Mouse (Mus musculus): ENCODE data around the gene Dnajb2. TPM values are rescaled to one million over a fixed set of nuclear protein-coding genes. Genes with fewer than 3 reads are reported as not detected.

Gene Dnajb2
- polyA plus RNA-seq (2012; rRNA removed), result 49.5 and 53.3 TPM in 2 replicates

DNA sequence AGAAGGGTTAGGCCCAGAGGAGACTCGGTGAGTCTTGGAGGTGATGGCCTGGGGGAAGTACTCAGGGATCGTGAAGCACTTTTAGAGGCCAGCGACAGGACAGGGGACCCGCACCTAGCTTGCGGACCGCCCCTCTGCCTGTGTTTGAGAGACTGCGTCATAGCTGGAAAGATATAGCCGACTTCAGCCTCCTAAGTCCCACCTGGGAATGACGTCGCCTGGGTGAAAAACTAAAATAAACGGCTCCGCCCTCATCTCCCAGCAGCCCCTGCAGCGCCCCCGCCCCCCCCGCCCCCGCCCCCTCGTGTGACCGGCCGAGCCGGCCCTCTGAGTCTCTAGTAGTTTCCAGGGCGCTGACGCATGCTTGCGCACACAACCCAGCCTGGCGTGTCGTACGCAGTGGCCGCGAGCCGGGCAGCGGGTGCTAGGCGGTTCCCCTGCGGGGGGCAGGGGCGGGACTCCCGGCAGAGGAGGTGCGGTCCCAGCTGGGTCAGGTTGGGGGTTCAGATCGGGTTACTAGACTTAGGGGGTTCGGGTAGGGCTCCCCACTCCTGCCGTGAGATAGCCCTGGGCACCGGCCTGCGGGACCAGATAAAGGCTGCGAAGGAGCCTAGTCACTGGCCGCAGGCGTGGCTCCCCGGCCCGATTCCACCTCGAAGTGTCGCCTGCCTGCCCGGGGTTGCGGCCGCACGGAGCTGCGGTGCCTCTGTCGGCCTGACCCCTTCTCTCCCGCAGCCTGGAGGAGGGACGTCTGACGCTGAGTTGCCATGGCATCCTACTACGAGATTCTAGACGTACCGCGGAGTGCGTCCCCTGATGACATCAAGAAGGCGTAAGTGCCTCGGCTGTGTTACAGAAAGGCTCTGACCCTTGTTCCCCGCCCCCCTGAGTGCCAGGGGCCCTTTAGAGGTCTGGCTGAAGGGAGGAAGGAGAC is at the start of gene Dnajb2:
TSS of gene Dnajb2 (plus strand) at position 290 of the 934 bp plus-strand sequence.

DNA sequence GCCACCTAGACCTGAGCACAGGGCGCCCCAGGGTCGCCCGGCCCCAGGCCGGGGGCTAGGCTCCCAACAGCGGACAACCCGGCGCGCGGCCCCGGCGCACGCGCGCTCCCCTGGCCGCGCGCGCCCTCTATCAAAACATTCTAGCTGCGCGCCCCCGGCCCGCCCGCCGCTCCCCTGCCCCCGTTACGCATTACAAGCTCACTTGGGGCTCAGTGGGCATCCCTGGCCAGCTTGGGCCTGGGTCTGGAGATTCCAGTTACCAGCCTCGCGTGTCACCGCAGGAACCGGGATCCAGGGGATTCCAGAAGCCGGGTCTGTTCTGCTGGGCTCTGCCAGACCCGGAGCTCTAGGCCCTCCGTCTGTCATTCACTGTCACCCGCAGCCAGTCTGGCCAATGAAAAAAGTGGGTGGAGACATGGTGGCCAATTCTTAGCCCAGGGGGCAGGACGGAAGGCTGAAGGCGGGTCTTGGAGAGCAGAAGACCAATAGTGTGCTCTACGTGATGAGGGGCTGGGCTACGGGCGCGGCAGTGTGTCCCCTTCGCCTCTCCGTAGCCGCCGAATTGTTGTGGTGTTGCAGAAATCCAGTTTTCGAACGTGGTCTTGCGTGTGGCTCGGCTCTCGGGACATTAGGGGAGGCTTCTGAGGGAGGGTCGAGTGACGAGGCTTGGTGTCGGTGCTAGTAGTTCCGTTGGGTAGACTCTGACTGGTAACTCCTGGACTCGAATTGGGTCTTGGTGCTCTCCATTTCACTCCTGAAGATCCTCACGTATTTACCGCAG is 44.4 kb upstream of the Dnajb2 start, which contains the start of the genes Ankzf1 and Atg9a:
TSS of gene Ankzf1 (plus strand) at position 530 of the 781 bp plus-strand sequence.
TSS of gene Atg9a (minus strand) at position 575 of the 781 bp plus-strand sequence.

DNA sequence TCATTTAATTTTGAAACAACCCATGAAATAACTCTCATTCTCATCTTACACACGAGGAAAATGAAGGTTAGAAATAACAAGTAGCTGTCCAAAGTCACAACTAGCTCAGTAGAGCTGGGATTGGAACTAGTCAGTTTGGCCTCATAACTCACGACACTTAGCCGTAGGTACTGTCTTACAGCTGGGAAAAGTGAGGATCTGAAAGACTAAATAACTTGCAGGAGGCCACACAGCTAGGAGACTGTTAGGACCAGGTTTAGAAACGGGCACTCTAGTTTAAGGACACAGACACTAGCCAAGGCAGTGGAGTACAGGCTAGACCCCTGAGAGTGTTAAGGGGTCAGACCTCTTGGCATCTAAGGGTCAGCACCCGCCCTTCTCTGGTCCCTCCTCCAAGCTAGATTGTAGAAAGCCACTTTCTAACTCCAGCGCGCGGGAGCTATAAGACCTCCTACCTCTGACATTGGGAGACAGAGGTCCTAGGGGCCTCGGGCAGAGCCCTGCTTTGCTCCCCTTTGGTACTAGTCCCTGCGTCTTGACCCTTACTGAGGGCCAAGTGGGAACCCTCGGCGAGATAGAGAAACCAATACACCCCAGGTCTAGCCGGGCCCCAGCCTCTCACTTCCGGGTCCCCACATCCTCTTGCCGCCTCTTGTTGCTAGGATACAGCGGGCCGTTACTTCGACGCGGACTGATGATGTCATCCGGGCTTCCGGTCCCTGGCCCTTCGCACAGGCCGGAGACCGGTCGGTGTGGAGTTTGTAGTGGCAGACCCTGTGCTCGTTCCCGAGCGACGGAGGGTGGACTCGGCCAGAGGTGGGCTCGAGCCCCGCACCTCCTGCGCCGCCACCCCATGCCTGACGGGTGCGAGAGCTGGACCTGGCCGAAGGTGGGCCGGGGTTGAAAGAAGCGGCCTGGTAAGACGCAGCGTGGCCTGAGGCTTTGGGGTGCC is 25.8 kb upstream of the Dnajb2 start, which contains the start of the genes Glb1l and Stk16:
TSS of gene Glb1l (minus strand) at position 678 of the 952 bp plus-strand sequence.
TSS of gene Stk16 (plus strand) at position 703 of the 952 bp plus-strand sequence.

DNA sequence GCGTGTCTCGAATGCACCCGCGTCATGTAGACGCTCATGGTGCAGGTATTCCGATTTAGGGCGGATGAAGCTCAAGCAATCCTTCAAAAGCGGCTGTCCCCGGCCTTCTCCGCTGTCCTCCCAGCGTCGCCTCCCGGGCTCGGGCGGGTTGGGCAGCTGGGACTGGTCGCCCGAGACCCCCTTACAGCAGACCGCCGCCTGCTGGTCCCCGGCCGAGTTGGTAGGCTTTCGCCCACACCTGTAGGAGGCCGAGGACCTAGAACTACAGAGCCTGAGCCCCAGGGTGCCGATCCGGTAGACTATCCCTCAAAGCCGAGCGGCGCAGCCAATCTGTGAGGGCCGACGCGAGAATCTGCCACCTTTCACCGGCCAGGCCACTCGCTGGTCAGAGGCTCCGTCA is 16.7 kb upstream of the Dnajb2 start, which contains the start of gene Tuba4a:
TSS of gene Tuba4a (minus strand) at position 335 of the 400 bp plus-strand sequence.

DNA sequence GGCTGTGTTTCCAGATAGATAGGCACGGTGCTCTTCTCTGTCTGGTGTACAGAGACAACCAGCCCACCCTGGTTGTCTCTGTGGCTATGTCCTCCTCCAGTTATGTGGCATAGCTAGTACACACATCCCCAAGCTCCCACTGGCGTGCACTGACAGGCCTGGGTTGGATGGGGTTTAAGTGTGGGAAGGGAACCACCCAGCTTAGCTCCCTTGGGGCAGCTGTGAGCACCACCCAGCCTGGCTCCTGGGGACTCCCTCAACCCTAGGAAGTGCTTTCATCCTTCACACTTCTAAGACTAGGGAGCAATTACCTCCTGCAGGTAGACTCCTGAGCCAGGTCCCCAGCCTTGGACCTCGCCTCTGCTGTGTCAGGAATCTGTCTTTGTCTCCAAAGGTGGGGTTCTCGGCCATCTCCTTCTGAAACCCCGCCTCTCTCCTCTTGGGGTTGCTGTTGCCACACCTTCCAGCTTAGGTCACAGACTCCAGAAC is 4.5 kb upstream of the Dnajb2 start, which contains the start of gene A630095N17Rik:
TSS of gene A630095N17Rik (minus strand) at position 439 of the 489 bp plus-strand sequence.

DNA sequence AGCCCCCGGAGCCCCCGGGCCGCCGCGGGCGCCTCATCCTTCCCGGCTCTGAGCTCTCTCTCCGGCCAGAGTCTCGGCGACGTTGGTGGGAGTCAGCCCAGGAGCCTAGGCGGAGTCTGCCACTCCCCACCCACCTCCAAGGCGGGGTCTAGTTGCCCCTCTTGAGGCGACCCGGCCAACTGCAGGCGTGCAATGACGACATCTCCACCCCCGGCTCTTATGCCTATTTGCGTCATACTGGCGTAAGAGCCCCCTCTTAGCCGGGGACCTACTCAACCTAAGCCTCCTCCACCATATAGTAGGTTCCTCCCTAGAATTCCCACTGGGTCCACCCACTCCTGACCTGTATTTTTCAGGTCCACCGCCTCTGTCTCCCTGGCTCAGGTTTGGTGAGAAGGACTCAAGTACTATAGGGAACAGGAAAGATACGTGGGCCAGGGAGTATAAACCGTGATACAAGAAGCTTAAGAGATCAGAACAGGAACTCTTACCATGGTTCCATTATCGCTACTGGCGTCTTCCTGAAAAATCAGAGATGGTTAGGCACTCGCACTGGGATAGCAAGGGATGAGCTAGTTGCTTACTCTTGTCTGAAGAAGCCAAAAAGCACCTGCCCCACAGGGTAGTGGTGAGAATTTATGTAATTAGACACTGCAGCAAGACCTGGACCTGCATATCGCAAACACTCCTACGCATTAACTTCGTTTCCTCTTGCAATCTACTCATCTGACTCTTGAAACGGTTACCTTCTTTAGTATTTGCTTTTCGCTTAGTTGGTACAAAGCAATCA is 28.1 kb downstream of the Dnajb2 start, which contains the start of gene Ptprn:
TSS of gene Ptprn (minus strand) at position 412 of the 790 bp plus-strand sequence.

DNA sequence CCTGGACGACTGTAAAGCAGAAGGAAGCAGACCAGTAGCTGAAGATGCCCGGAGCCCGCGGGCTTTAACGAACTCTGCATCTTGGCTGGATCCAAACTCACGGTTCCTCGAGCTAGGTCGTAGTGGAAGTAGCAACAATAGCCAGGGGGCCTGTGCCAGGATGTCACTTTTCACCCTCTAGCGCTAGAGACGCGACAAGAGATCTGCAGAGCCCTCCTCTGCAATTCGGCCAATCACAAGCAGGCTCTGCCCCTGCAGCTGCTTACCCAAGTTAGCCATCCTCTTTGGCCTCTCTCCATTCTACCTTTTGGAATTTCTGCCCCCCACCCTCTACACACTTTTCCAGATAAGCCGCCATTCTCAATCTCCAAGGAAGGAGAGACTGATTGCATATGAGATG is 42.0 kb downstream of the Dnajb2 start, which contains the start of gene Resp18:
TSS of gene Resp18 (minus strand) at position 188 of the 400 bp plus-strand sequence.

Other genes with a start within 250 kb of the Dnajb2 start
- 3.0 and 3.8 TPM in 2 replicates for gene Nhej1, start 111.2 kb upstream of the Dnajb2 start, polyA plus RNA-seq (2012; rRNA removed)
- 0.06 and 0.15 TPM in 2 replicates for gene Slc23a3, start 102.5 kb upstream of the Dnajb2 start, polyA plus RNA-seq (2012; rRNA removed)
- 60.0 and 62.1 TPM in 2 replicates for gene Cnppd1, start 93.7 kb upstream of the Dnajb2 start, polyA plus RNA-seq (2012; rRNA removed)
- 139 and 143 TPM in 2 replicates for gene Retreg2, start 93.6 kb upstream of the Dnajb2 start, polyA plus RNA-seq (2012; rRNA removed)
- 53.6 and 56.3 TPM in 2 replicates for gene Zfand2b, start 67.8 kb upstream of the Dnajb2 start, polyA plus RNA-seq (2012; rRNA removed)
- gene Abcb6, start 56.0 kb upstream of the Dnajb2 start, polyA plus RNA-seq (2012; rRNA removed), result 31.6 and 32.7 TPM in 2 replicates
- 30.2 and 33.0 TPM in 2 replicates for gene Ankzf1, start 44.3 kb upstream of the Dnajb2 start, polyA plus RNA-seq (2012; rRNA removed)
- 55.1 and 56.4 TPM in 2 replicates for gene Atg9a, start 44.2 kb upstream of the Dnajb2 start, polyA plus RNA-seq (2012; rRNA removed)
- gene Glb1l, start 25.6 kb upstream of the Dnajb2 start, polyA plus RNA-seq (2012; rRNA removed), result 40.1 and 40.9 TPM in 2 replicates
- 261 and 262 TPM in 2 replicates for gene Stk16, start 25.6 kb upstream of the Dnajb2 start, polyA plus RNA-seq (2012; rRNA removed)
- 6.3 and 6.9 TPM in 2 replicates for gene Tuba4a, start 16.5 kb upstream of the Dnajb2 start, polyA plus RNA-seq (2012; rRNA removed)
- gene A630095N17Rik, start 4.3 kb upstream of the Dnajb2 start, polyA plus RNA-seq (2012; rRNA removed), result not detected in 2 replicates
- 36.6 and 47.6 TPM in 2 replicates for gene Ptprn, start 28.1 kb downstream of the Dnajb2 start, polyA plus RNA-seq (2012; rRNA removed)
- gene Resp18, start 42.0 kb downstream of the Dnajb2 start, polyA plus RNA-seq (2012; rRNA removed), result 58.6 and 67.6 TPM in 2 replicates
- gene Dnpep, start 81.6 kb downstream of the Dnajb2 start, polyA plus RNA-seq (2012; rRNA removed), result 146 and 166 TPM in 2 replicates
- 0.93 and 10.1 TPM in 2 replicates for gene Des, start 123.9 kb downstream of the Dnajb2 start, polyA plus RNA-seq (2012; rRNA removed)
- gene Speg, start 138.9 kb downstream of the Dnajb2 start, polyA plus RNA-seq (2012; rRNA removed), result 41.4 and 54.7 TPM in 2 replicates
- 101 and 108 TPM in 2 replicates for gene Gmppa, start 199.5 kb downstream of the Dnajb2 start, polyA plus RNA-seq (2012; rRNA removed)
- gene Asic4, start 214.0 kb downstream of the Dnajb2 start, polyA plus RNA-seq (2012; rRNA removed), result 22.4 and 30.0 TPM in 2 replicates
- 52.0 and 66.5 TPM in 2 replicates for gene Chpf, start 242.9 kb downstream of the Dnajb2 start, polyA plus RNA-seq (2012; rRNA removed)
- 34.7 and 39.6 TPM in 2 replicates for gene Tmem198, start 243.1 kb downstream of the Dnajb2 start, polyA plus RNA-seq (2012; rRNA removed)